Mouse (Mus musculus): ENCODE data around the gene Fto. TPM values are rescaled to one million over a fixed set of nuclear protein-coding genes. Genes with fewer than 3 reads are reported as not detected.

Fto gene
- total and polyA plus RNA-seq, 3 experiments = 8.4 to 43.2 (median 15.7) TPM

- no peak overlapping the region for H3K4me3 ChIP-seq (replicated peaks in 1 of 3; ENCODE audit: low read depth in 2 of 3, low read length in 2 of 3, poor library complexity in 1 of 3)
- no peaks in the 10 kb centered on the region for H3K4me1 ChIP-seq (ENCODE audit: control insufficient read depth in 1 of 2, insufficient read depth in 2 of 2)
- H3K9ac ChIP-seq (ENCODE audit: insufficient read depth, low read depth) = no peak overlapping the region
- H3K27ac ChIP-seq (ENCODE audit: insufficient read depth, low read depth) = no peak overlapping the region
- peaks cover 51% of the 10 kb centered on the region for H3K9me3 ChIP-seq (replicated peaks; ENCODE audit: low read length)
- dilution Hi-C loops (cut with MboI; ENCODE audit: extremely low pct_ligation_motif_present, extremely low pct_unique_long_range_greater_than_20kb, low sequenced_read_pairs) (no loop called here), in situ Hi-C loops (cut with MboI; ENCODE audit: low pct_ligation_motif_present, low pct_unique_long_range_greater_than_20kb, low sequenced_read_pairs) (no loop called here)
- no peaks in the 10 kb centered on the region for H3K36me3 ChIP-seq (replicated peaks in 1 of 2; ENCODE audit: control insufficient read depth in 1 of 2, insufficient read depth in 1 of 2, low read length in 1 of 2)
- TF ChIP-seq USF1 (IDR thresholded peaks at IDR 0.05; ENCODE audit: low read depth, low read length) (no peak), GABPA (IDR thresholded peaks at IDR 0.05; ENCODE audit: insufficient replicate concordance, low read depth, low read length) (no peak), IRF4 (IDR thresholded peaks at IDR 0.05; ENCODE audit: low read depth, low read length) (no peak), BHLHE40 (IDR thresholded peaks at IDR 0.05; ENCODE audit: low read depth, low read length) (no peak), ZC3H11A (IDR thresholded peaks at IDR 0.05; ENCODE audit: low read depth, low read length) (no peak), EP300 (IDR thresholded peaks at IDR 0.05; ENCODE audit: low read length) (no peak), RCOR1 (conservative IDR thresholded peaks at IDR 0.05; ENCODE audit: low read depth, low read length) (no peak), SMC3 (IDR thresholded peaks at IDR 0.05; ENCODE audit: low read depth, low read length) (no peak), MAX (IDR thresholded peaks at IDR 0.05; ENCODE audit: low read length) (no peak), POLR2A (IDR thresholded peaks at IDR 0.05; ENCODE audit: low read depth, low read length) (no peak), MEF2A (IDR thresholded peaks at IDR 0.05; ENCODE audit: borderline replicate concordance, low read depth, low read length) (no peak), MXI1 (IDR thresholded peaks at IDR 0.05; ENCODE audit: low read depth, low read length) (no peak)
- DNase-seq (ENCODE audit: extremely low read depth) = no peak
- H3K4me2 ChIP-seq (ENCODE audit: insufficient read depth, low read depth, poor library complexity, severe bottlenecking) = no peak overlapping the region
- no peaks in the 10 kb centered on the region for H3K79me2 ChIP-seq (replicated peaks; ENCODE audit: control insufficient read depth, extremely low read depth, insufficient read depth, poor library complexity, severe bottlenecking)
- no peaks in the 10 kb centered on the region for H3K27me3 ChIP-seq (replicated peaks)
Observed at GRCm38 (mm10) chr8:91715387-91716085, 402.2 kb downstream of the Fto start.

Other genes starting within 250 kb of the Fto start
- gene Rbl2, start 243.5 kb upstream of the Fto start, total RNA-seq (2012; rRNA removed) = 17.2 and 19.0 TPM in 2 replicates
- gene Rbl2, start 243.5 kb upstream of the Fto start, total RNA-seq (2014; rRNA removed) = 19.2 and 20.4 TPM in 2 replicates
- gene Rbl2, start 243.5 kb upstream of the Fto start, polyA plus RNA-seq (2012; ENCODE audit: insufficient read length, low read depth) = 17.0 and 21.9 TPM in 2 replicates
- 8.5 and 9.3 TPM in 2 replicates for gene Aktip, start 113.5 kb upstream of the Fto start, total RNA-seq (2012; rRNA removed)
- gene Aktip, start 113.5 kb upstream of the Fto start, total RNA-seq (2014; rRNA removed) = 13.3 and 13.6 TPM in 2 replicates
- 9.7 and 13.4 TPM in 2 replicates for gene Aktip, start 113.5 kb upstream of the Fto start, polyA plus RNA-seq (2012; ENCODE audit: insufficient read length, low read depth)
- 2.6 and 5.0 TPM in 2 replicates for gene Rpgrip1l, start 263 bp upstream of the Fto start, total RNA-seq (2012; rRNA removed)
- 2.1 and 2.7 TPM in 2 replicates for gene Rpgrip1l, start 263 bp upstream of the Fto start, total RNA-seq (2014; rRNA removed)
- gene Rpgrip1l, start 263 bp upstream of the Fto start, polyA plus RNA-seq (2012; ENCODE audit: insufficient read length, low read depth) = 3.8 and 5.4 TPM in 2 replicates

All from CH12.LX (cell line).